Mouse (Mus musculus) adrenal gland, adult 8-10 months (tissue): ENCODE data around the gene Kcng4. TPM values are rescaled to one million over a fixed set of nuclear protein-coding genes. Genes with fewer than 3 reads are reported as not detected.

Experiments
- DNase-seq: peaks from one replicate; pipeline ENCODE4 v3.0.0; 2022
- total RNA-seq, 4 experiments: library from RNA; stranded (reverse); gene quantifications; 2 replicates each; pipeline ENCODE4 v1.2.4; 2022

The Kcng4 gene
- total RNA-seq, 4 experiments from 2014 or later: 0.58 to 1.5 (median 1.2) TPM

DNA sequence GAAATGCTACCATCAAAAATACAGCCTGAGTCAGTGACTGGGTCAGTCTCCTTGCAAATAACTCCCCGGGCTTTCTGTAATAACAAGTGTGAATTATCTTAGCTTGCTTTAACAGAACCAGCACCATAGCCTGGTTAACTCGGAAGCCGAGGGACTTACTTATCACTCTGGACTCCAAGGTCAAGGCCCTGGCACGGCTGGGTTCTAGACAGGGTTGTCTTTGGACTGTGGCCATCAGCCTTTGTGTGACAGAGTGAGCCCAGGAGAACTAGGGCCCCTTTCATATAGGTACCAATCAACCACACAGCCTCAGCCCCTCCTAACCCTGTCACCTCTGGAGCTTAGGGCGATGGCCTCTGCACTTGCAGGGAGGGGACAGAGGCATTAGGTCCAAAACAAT is 5.6 kb upstream of the Kcng4 start:
- peak; percentile 57 for DNase-seq

GRCm38 (mm10) chr8:119639798-119640197 is 4.3 kb upstream of the Kcng4 start:
- DNase-seq: peak; percentile 39

DNA sequence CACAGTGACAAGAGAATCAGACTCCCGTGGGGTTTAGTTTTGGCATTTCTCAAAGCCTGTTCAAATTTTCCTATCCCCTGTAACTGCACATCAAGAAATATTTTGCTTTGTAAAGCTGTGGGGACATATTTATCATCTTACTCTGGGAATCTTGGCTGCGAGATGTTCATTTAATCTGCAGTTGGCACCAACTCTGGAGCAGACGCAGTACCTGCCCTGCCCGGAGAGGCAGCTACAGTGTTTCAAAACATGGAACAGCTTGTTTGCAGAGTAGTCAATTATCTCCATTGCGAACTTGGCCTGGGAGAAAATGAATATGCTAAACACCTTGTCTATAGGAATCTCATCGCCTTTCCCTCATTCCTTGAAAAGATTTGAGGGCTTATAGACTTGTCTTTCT is 2.8 kb upstream of the Kcng4 start:
- DNase-seq: no peak

DNA sequence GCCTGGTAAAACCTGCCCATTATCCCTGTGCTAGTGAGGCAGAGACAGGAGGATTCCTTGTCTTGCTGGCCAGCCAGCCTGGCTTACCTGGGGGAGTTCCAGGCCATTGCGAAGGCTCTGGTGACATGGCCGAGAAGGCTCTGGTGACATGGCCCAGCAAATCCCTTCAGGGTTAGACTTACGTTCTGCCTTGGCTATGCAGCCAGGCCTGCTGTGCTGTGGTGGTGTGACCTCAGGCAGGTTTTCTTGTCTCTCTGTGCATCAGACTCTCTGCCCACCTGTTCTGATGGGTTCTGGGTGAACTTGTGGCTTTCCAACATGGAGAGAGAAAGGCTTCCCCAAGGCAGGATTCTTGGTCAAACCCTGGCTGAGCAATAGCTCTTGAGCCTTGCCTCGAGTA is 1.9 kb upstream of the Kcng4 start:
- DNase-seq: no peak

DNA sequence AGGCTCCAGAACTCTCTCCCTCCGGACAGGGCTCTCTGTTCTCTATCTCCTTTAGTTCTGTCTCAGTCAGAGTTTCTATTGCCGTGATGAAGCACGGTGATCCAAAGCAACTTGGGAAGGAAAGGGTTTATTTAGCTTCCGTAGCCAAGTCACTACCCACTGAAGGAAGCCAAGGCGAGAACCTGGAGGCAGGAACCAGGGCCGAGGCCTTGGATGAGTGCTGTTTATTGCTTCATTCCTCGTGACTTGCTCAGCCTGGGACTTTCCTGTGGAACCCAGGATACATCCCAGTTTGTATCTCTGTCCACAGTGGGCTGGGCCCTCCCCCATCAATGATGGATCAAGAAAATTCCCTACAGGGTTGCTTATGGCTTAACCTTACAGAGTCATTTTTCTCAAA is 1.3 kb upstream of the Kcng4 start:
- DNase-seq: peak; percentile 49

DNA sequence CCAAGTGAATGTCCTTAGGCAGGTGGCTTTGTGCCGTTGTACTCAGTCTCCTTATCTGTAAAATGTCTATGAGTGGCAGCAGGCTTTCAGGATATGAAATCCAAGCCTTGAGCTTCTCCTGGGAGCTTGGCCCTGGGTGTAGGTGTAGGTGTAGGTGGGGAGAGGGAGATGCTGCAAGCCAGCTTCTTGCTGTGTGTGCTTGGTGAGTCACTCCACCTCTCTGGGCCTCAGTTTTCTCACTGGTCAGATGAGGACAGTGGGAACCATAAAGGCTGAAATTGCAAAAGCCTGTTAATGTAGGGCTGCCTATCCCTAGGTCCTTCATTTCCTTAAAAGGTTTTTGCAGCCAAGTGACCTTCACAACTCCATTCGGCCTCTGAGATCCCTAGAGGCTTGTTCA is 478 bp upstream of the Kcng4 start:
- DNase-seq: no peak

DNA sequence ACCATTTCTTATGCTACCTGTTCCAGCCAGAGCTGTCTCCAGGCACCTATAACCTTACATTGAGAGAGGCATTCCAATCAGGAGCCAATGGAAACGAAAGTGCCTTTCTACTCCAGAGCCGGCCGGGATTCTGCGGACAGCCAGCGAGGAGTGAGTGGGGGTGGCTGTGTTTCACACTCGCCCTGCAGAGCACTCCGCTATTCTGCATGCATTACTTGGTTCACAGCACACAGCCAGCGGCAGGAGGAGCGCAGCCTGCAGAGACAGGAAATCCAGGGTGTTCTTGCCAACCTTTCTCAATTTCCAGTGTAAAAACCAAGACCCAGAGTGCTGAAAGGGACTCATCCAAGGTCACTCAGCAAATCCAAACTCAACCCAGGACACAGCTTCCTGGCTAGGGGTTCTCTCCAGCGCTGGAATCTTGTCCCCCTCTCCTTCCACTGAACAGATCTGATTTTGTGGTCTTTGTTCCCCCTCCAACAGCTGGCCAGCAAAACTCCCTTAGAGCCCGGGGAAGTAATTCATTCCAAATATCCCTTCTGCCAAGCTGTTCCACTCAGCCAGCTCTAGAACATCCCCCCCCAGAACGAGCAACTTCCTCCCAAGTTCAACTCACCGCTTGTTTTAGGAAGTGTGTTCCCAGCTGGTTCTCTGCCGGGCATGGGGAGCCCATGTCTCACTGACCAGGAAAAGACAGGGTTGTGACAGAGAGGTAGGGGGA is 704 bp downstream of the Kcng4 start:
- DNase-seq: no peak

- DNase-seq: no peak
Measured at GRCm38 (mm10) chr8:119632909-119633308, 2.6 kb downstream of the Kcng4 start.

DNA sequence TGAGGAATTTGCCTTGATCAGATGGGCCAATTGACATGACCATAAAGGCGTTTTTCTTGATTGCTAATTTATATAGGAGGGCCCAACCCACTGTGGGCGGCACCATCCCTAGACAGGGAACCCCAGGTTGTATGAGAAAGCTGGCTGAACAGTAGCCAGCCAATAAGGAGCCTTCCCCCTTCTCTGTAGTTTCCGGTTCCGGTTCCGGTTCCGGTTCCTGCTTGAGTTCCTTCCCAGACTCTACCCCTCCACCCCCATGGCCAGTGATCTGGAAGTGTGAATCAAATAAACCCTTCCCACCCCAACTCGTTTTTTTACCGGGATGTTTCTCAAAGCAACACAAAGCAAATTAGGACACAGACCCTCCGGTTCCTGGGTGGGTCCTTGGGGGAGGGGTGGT is 3.2 kb downstream of the Kcng4 start:
- DNase-seq: no peak

DNA sequence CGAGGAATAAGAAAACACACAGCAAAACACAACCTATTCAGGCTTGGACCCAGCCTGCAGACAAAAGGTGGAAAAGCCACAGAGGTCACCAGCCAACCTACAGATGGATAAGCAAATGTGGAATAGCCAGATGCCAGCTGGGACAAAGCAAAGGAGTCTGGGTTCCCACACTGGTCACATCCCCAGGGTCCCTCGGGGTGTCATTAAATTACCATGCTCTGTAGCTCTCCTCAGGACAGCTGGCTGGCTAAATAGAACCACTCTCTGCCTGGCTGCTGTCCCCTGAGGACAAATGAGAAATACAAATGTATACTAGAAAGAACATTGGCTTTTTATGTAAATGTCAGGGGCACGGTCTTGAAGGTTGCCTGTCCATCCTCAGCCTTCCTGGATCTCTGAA is 4.6 kb downstream of the Kcng4 start:
- no peak for DNase-seq

GRCm38 (mm10) chr8:119627613-119628359 is 7.7 kb downstream of the Kcng4 start:
- no peak for DNase-seq

DNA sequence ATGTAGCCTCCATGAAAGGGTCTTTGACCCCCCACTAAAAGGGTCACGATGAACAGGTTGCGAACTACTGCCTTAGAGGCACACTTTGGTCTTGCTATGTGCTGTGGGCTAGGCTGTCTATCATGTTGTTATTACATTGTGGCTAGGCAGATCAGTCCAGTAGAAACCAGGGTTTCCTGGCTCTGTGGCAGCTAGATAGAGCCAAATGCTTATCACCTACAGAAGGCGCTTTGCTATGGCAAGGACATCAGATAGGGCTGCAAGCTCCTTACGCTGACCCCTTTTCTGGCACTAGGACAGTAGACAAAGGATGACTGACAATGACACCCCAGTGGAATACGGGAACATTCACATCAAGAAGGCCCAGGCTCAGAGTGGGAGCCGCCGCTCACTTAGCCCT is 8.3 kb downstream of the Kcng4 start:
- DNase-seq: no peak

- no peak for DNase-seq
Measured at GRCm38 (mm10) chr8:119625788-119626187, 9.7 kb downstream of the Kcng4 start.

DNA sequence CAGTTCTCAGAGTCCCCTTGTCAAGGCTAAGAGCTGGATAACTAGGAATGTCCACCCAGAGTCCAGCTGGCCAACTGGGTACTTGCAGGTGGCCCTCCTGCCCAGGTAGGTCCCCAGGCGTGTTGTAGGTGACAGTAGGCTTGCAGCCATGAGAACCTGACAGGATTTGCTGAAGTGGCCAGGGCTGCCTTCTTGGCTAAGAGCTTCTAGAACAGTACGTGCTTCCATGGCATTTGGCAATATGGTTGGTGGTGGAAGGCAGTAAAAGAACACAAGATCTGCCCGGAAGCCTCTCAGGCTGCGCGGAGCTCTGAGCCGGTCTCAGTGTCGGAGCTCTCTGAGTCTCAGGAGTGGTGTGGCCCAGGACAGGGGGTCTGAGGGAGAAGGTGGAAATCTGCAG is 10.6 kb downstream of the Kcng4 start:
- DNase-seq: no peak

DNA sequence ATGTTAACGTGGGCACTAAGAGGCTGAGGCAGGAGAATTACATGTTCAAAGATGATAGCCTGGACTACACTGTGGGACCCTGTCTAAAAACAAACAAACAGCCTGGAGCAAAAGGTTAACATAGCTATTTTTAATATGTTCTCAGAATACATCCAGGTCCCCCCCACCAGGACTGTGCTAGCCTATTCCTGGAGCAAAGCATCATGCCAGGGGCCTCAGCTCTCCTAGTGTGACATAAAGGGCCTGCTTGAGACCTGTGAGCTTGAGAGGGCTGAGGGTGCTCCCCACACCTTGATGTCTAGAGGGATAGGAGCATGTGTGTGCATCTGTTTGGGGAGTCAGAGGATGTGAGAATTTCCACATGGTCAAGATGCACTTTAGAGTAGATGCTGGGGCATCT is 11.7 kb downstream of the Kcng4 start:
- no peak for DNase-seq

DNA sequence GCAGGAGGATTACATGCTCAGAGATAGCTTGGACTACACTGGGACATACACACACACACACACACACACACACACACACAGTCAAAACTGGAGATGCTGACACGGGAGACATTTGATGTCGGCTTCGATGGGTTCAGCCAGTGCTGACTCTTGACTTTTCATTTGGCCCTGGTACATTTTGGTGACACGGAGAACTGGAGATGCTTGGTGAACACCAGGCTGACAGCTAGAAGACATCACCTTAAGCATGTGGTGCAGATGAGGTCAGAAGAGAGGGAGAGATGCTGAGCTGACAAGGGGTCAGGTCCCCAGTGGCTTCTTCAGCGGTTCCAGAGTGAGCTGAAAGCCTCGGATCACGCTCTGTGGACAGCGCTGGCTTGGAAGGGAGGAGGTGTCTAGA is 12.4 kb downstream of the Kcng4 start:
- DNase-seq: no peak

GRCm38 (mm10) chr8:119622555-119622954 is 12.9 kb downstream of the Kcng4 start:
- DNase-seq: no peak

GRCm38 (mm10) chr8:119620848-119621465 is 14.5 kb downstream of the Kcng4 start:
- DNase-seq: no peak

DNA sequence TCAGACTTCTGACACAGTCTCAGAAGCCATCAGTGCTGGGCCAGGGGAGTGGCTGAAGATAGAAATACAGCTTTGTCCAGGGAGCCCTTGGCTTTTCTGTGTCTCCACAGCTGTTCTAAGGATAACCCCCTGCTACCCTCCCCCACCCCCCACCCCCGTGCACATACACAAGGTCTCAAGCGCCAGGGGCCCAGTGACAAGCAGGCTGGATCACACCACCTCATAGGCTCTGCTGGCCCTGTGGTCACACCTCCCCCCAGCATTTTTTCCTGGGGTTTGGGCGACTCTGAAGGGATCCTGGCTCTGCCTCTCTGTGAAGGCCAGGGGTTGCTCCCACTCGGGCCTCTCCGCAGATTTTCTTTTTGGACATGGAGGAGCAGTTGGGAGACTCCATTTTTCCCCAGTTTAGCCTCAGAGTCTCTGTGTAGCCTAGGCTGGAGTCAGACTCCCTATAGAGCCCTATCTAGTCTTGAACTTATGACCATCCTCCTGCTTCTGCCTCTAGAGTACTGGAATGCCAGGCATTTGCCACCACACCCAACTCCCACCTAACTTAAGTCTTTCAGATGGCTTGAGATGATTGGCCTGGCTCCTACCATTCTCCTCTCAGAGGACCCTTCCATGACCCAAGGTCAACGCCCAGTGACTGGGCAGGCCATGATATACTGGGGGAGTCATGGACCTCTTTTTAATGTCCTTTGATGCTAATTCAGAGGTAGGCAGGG is 15.2 kb downstream of the Kcng4 start:
- DNase-seq: no peak

GRCm38 (mm10) chr8:119618887-119619286 is 16.6 kb downstream of the Kcng4 start:
- DNase-seq: no peak

- DNase-seq: no peak
Measured at GRCm38 (mm10) chr8:119617586-119617985, 17.9 kb downstream of the Kcng4 start.

- DNase-seq: no peak
Measured at GRCm38 (mm10) chr8:119616811-119617210, 18.7 kb downstream of the Kcng4 start.

- no peak for DNase-seq
Measured at GRCm38 (mm10) chr8:119616358-119616757, 19.1 kb downstream of the Kcng4 start.
